Mouse (Mus musculus): ENCODE results near the gene Trabd2b. TPM values are rescaled to one million over a fixed set of nuclear protein-coding genes. Genes with fewer than 3 reads are reported as not detected.

The Trabd2b gene
- total RNA-seq, 4 experiments from 2014 or later: 0.99 to 1.9 (median 1.2) TPM

DNA sequence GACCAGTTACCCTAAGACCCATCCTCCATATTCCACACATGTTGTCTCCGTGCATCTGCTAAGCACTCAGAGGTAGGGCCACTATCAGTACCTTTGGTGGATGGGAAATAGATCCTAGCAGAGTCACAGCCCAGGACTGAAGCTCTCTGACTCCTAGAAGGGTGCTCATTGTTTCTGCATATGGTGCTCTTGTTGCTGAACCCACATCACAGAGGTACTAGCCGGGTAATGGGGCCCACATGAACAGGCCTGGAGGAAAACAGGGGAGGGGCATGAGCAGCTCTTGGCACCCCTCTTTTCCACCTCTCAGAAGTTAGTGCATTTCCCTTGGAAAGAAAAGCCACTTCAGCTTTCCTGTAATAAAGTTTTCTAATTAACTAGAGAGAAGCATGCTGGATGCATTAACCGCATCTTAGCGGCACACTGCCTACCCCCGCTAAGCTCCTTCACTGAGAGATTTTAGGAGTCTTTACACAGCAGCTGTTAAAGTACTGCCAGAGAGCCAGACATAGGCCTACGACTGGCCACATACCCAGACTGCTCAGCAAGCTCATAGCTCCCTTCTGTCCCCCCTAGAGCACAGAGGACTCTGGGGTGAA lies 131.0 kb downstream of the Trabd2b start:
- DNase-seq (ENCODE audit: low spot score in 2 of 2): no peak

DNA sequence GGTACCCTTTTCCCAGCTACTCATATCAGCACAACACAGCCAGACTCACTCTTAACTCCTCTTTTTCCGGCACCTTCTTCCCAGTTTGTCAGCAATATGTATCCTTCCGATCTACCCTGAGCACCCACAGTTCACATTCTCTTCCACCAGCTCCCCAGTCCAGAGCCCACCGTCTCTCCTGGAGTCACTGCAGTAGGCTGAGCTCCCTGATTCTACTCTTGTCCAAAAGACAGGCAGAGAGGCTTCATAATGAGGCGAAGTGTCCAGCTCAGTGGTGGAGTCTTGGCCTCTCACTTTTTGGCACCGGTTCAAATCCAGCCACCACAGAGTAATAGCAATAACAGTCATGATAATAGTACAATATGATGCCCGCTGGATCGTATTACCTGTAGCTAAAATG lies 133.5 kb downstream of the Trabd2b start:
- no peak for DNase-seq (ENCODE audit: low spot score in 2 of 2)

DNA sequence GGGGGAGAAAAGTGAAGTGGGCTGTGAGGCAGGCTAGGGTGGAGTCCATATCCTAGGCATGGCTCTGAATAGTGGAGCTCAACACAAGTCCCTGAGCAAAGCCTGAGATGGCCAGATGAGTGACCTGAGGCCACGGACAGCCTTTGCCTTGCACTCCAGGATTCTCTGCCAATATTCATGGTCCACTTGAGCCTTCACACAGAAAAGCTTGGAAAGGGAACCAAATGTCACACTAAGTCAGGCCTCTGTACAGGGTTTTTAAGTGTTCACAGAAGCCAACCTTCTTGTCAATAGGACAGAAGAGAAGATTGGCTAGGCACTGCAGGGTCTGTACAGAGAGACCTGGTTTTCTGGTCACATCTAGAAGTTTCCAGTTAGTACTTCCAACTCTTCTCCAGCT lies 134.7 kb downstream of the Trabd2b start:
- DNase-seq (ENCODE audit: low spot score in 2 of 2): no peak

GRCm38 (mm10) chr4:114542136-114542535 lies 135.6 kb downstream of the Trabd2b start:
- no peak for DNase-seq (ENCODE audit: low spot score in 2 of 2)

DNA sequence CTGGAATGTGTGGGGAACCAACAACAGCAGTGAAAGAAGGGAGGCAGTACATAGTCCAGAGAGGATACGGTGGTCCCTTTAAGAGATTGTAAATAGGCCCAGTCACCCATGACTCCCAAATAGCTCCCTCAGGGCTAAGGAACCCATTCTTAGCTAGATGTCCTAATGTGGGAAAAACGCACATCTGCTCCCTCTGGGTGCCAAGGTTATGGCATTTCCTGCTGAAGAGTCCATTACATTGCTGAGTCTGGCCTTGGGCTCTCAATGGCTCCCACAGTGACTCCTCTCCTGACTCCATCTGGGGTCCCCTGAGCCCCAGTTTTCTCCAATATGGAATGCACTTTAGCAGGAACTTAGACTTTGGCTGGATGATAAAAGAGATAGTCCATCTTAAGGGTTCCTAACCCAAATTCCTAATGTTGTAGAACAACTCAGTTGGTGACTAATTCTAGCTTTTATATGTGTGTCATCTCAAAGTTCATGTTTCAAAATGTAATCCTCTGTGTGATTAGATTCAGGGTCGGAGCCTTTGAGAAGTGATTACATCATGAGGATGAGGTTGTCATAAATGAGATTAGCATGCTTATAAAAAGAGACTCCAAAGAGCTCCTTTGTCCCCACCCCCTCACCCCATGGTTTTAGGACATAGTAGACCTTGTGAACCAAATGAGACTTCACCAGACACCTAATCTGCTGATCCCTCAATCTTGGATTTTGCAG lies 139.1 kb downstream of the Trabd2b start:
- DNase-seq (ENCODE audit: low spot score in 2 of 2): no peak

GRCm38 (mm10) chr4:114547658-114548448 lies 141.3 kb downstream of the Trabd2b start:
- no peak for DNase-seq (ENCODE audit: low spot score in 2 of 2)

DNA sequence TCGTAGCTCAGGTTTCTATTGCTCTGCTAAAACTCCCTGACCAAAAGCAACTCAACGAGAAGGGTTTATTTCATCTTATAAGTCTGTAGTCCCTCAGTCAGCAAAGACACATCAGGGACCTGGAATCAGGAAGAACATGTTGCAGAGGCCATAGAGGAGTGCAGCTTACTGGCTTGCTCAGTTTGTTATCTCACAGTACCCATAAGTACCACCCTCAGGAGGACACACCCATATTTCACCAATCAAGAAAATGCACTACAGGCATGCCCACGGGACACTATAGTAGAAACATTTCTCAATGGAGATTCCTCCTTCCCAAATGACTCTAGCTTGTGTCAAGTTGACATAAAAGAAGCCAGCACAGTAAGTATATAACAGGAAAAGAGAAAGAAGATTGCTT lies 143.0 kb downstream of the Trabd2b start:
- DNase-seq (ENCODE audit: low spot score in 2 of 2): no peak

DNA sequence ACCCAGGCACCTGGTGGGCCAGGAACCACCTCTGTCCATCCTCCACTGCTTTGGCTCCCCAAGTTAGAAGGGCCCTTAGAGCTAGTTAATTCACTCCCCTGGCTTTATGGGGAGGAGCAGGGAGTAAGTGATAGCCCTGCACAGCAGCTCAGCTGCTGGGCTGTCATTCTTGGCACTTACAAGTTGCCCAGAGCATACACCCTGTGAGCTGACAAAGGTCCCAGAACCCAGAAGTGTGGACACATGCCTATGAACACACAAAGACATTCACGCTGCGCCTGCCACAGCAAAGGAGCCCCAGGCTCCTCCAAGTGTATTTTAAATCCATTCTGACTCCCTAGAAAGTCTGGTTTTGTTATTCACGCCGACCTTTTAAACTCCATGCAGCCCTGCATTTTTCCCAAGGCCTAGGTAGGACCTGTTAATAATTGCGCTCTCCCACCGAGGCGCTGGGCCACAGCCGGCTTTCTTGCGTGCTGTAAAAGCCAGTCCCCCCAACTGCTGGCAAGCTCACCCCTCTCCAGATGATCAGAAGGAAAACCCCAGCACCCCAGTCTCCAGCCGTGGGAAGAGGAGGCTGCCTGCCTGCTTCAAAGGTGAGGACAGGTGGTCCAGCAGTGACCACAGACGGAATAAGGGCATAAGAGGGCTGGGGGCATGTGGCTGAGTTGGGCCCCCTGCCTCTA lies 144.1 kb downstream of the Trabd2b start:
- no peak for DNase-seq (ENCODE audit: low spot score in 2 of 2)

DNA sequence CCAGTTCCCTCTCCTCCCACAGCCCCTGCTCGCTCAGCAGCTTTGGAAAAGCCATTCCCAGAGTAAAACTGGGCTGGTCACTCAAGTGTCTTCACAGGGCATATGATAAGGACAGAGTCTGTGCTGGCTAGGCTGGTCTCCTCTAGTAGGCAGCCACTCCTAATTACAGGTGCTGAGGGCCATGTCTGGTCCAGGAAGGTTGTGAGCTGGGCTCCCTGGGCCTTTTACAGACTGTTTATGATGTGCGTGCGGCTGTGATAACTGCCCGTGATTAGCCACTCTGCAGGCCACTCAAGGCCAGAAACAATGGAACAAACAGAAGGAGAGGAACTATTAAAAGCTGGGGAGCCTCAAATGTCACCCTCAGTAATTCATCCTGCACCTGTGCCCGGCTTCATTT lies 150.4 kb downstream of the Trabd2b start:
- no peak for DNase-seq (ENCODE audit: low spot score in 2 of 2)

- DNase-seq (ENCODE audit: low spot score in 2 of 2): no peak
Observed at GRCm38 (mm10) chr4:114557731-114558130, 151.2 kb downstream of the Trabd2b start.

GRCm38 (mm10) chr4:114558487-114558886 lies 152.0 kb downstream of the Trabd2b start:
- no peak for DNase-seq (ENCODE audit: low spot score in 2 of 2)

DNA sequence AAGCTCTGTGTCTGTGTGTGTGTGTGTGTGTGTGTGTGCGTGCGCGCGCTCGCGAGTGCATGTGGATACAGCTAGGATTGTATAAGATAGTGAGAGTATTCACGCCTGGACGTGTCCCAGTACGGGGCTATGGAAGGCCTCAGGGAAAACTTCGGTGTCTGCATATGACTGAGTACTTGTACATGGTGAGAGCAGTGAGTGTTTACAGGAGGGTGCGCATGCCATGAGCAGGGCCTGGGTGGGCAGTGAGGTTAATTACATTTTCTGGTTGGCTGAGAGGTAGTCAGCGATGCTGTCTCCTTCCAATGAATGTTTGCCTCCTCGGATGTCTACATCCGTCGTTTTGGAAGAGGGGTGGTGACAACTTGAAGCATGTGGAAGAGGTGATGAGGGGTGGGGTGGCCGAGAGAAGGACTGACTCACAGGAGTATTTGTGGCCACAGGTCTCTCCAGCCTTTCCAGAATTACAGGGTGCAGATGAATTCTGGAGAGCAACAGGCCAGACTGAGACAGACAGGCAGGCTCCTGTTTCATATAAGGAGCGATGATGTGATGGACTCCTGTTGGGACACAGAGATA lies 154.2 kb downstream of the Trabd2b start:
- DNase-seq (ENCODE audit: low spot score in 2 of 2): no peak

GRCm38 (mm10) chr4:114564131-114564695 lies 157.7 kb downstream of the Trabd2b start:
- no peak for DNase-seq (ENCODE audit: low spot score in 2 of 2)

DNA sequence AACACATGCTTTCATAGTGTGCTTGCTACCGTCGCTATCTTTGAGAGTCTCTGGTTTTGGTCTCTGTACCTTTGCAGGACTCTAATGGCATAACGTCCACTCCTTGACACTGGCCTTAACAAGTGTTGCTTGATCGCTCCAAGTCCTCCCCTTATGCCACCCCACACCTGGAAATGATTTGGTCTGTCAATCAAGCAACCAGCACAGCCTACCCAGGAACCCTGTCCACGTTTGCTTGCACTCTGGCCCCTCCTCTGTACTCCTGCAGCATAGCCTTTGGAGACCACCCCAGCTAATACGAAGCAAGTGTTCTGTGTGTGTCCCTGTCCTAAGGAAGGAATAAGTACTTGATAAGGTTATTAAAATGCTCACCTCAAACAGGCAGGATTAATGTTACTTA lies 161.1 kb downstream of the Trabd2b start:
- DNase-seq (ENCODE audit: low spot score in 2 of 2): no peak

DNA sequence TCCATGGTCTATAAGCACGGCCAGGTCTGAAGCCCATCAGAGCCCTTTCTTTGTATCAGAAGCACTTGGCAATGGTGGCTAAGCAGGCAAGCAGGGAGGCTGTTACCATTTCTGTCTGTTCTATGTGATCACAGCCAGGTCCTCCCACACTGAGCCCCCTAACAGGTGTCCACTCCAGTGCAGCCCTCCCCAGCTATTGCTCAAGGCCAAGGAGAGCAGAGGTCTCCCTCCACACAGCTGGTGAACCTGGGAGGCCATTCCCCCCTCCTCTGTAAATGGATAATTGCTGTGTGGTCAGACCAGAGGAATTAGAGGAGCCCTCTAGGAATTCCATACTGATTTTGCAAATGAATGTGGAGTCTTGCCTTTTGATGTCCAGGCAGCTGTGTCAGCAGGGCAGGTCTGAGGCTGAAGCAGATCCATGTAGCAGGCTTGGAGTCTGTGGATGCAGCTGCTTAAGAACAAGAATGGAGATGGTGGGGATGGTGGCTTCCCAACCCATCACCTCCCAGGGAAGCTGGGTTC lies 161.6 kb downstream of the Trabd2b start:
- DNase-seq (ENCODE audit: low spot score in 2 of 2): no peak

- DNase-seq (ENCODE audit: low spot score in 2 of 2): no peak
Observed at GRCm38 (mm10) chr4:114578153-114578950, 171.8 kb downstream of the Trabd2b start.

- DNase-seq (ENCODE audit: low spot score in 2 of 2): no peak
Observed at GRCm38 (mm10) chr4:114583546-114584144, 177.1 kb downstream of the Trabd2b start.

DNA sequence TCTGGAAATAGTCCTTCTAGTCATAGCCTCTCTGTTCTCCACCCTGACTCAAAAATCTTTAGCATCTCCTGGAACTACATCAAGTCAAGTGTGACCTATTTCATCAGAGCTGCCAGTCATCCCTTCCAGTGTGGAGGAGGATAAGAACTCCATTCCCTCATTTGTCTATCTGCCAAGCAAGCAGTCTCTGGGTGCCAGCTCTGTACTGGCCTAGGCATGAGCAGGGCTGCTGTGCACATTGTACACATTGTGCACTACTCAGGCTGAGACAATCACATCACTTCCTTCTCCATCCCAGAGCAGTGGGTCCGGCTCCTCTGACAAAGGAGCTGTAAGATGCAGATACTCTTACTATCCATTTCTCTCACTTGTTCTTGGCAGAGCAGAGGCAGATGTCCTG lies 178.2 kb downstream of the Trabd2b start:
- DNase-seq (ENCODE audit: low spot score in 2 of 2): no peak

GRCm38 (mm10) chr4:114593554-114594215 lies 187.2 kb downstream of the Trabd2b start:
- DNase-seq (ENCODE audit: low spot score in 2 of 2): no peak

Measured in gastrocnemius, adult 8-10 months (tissue).